Mouse (Mus musculus): ENCODE results near the gene Lrrc56. TPM values are rescaled to one million over a fixed set of nuclear protein-coding genes. Genes with fewer than 3 reads are reported as not detected.

The Lrrc56 gene
- polyA plus RNA-seq, 1 experiment from 2014 or later: 4.4 TPM

- H3K36me3 ChIP-seq (ENCODE audit: control insufficient read depth, insufficient read depth, low read length): no peaks in the 10 kb centered on the region
Observed at GRCm38 (mm10) chr7:141213133-141213532, 19.2 kb downstream of the Lrrc56 start.

GRCm38 (mm10) chr7:141213605-141214235 lies 19.8 kb downstream of the Lrrc56 start, which contains the start of gene Lmntd2:
Lmntd2 (minus strand) TSS chr7:141214080.
- no peaks in the 10 kb centered on the region for H3K36me3 ChIP-seq (ENCODE audit: control insufficient read depth, insufficient read depth, low read length)
- no peaks in the 10 kb centered on the region for H3K9me3 ChIP-seq (ENCODE audit: control insufficient read depth, low read length)
- ATAC-seq (ENCODE audit: low read depth): no peak
- peak within 1 kb of the TSS; percentile 56; the same call in 1 of the 2 replicates for H3K9ac ChIP-seq (replicated peaks; ENCODE audit: low read depth, low read length)
- peak within 1 kb of the TSS; percentile 65 for H3K27ac ChIP-seq (ENCODE audit: low read depth, low read length)
- H3K27me3 ChIP-seq (ENCODE audit: control insufficient read depth, insufficient read depth, low read length): no peaks in the 10 kb centered on the region
- 97% methylated on average over 11 of the region's 11 CpGs for WGBS
- H3K4me1 ChIP-seq (ENCODE audit: control insufficient read depth, insufficient read depth, low read length): peaks cover 14% of the 10 kb centered on the region
- peak within 1 kb of the TSS; percentile 67 for H3K4me3 ChIP-seq (ENCODE audit: low read depth, low read length)
- H3K4me2 ChIP-seq (ENCODE audit: low read depth, low read length): peak within 1 kb of the TSS; percentile 91

More at GRCm38 (mm10) chr7:141213133-141213532, 19.2 kb downstream of the Lrrc56 start:
- 87% methylated on average over 3 of the region's 3 CpGs for WGBS
- Histone ChIP-seq H3K4me1 (ENCODE audit: control insufficient read depth, insufficient read depth, low read length) (peaks cover 14% of the 10 kb centered on the region), H3K9me3 (ENCODE audit: control insufficient read depth, low read length) (no peaks in the 10 kb centered on the region), H3K4me3 (ENCODE audit: low read depth, low read length) (no peak overlapping the region), H3K9ac (replicated peaks; ENCODE audit: low read depth, low read length) (no peak overlapping the region), H3K27me3 (ENCODE audit: control insufficient read depth, insufficient read depth, low read length) (no peaks in the 10 kb centered on the region), H3K27ac (ENCODE audit: low read depth, low read length) (no peak overlapping the region), H3K4me2 (ENCODE audit: low read depth, low read length) (no peak overlapping the region)
- ATAC-seq (ENCODE audit: low read depth): no peak

- Histone ChIP-seq H3K27ac (ENCODE audit: low read depth, low read length) (no peak overlapping the region), H3K27me3 (ENCODE audit: control insufficient read depth, insufficient read depth, low read length) (no peaks in the 10 kb centered on the region), H3K9me3 (ENCODE audit: control insufficient read depth, low read length) (no peaks in the 10 kb centered on the region), H3K4me2 (ENCODE audit: low read depth, low read length) (no peak overlapping the region), H3K4me1 (ENCODE audit: control insufficient read depth, insufficient read depth, low read length) (peaks cover 14% of the 10 kb centered on the region), H3K36me3 (ENCODE audit: control insufficient read depth, insufficient read depth, low read length) (no peaks in the 10 kb centered on the region), H3K4me3 (ENCODE audit: low read depth, low read length) (no peak overlapping the region), H3K9ac (replicated peaks; ENCODE audit: low read depth, low read length) (no peak overlapping the region)
- ATAC-seq (ENCODE audit: low read depth): no peak
- 82% methylated on average over 3 of the region's 3 CpGs for WGBS
Observed at GRCm38 (mm10) chr7:141214310-141214709, 20.4 kb downstream of the Lrrc56 start.

- H3K27ac ChIP-seq (ENCODE audit: low read depth, low read length): peak within 1 kb of the TSS; percentile 65
- peaks cover 14% of the 10 kb centered on the region for H3K4me1 ChIP-seq (ENCODE audit: control insufficient read depth, insufficient read depth, low read length)
- no peaks in the 10 kb centered on the region for H3K27me3 ChIP-seq (ENCODE audit: control insufficient read depth, insufficient read depth, low read length)
- H3K9ac ChIP-seq (replicated peaks; ENCODE audit: low read depth, low read length): peak within 1 kb of the TSS; percentile 56
- no peaks in the 10 kb centered on the region for H3K36me3 ChIP-seq (ENCODE audit: control insufficient read depth, insufficient read depth, low read length)
- H3K4me2 ChIP-seq (ENCODE audit: low read depth, low read length): peak within 1 kb of the TSS; percentile 91
- H3K9me3 ChIP-seq (ENCODE audit: control insufficient read depth, low read length): no peaks in the 10 kb centered on the region
- H3K4me3 ChIP-seq (ENCODE audit: low read depth, low read length): peak within 1 kb of the TSS; percentile 67
- ATAC-seq (ENCODE audit: low read depth): peak; percentile 95
- WGBS: under 1% methylated on average over 38 of the region's 41 CpGs
Observed at GRCm38 (mm10) chr7:141215101-141215879, 21.3 kb downstream of the Lrrc56 start, which contains the start of gene Rassf7. Rassf7 (plus strand) TSS chr7:141215860.

GRCm38 (mm10) chr7:141215880-141216733 lies 22.1 kb downstream of the Lrrc56 start:
- under 1% methylated on average over 41 of the region's 42 CpGs for WGBS

GRCm38 (mm10) chr7:141216894-141217293 lies 22.9 kb downstream of the Lrrc56 start:
- WGBS: 90% methylated on average over 11 of the region's 11 CpGs

More at GRCm38 (mm10) chr7:141215880-141216733, 22.1 kb downstream of the Lrrc56 start:
- H3K4me1 ChIP-seq (ENCODE audit: control insufficient read depth, insufficient read depth, low read length): peaks cover 17% of the 10 kb centered on the region
- H3K9me3 ChIP-seq (ENCODE audit: control insufficient read depth, low read length): no peaks in the 10 kb centered on the region
- H3K4me2 ChIP-seq (ENCODE audit: low read depth, low read length): peak overlapping the region; percentile 91
- peak overlapping the region; percentile 56 for H3K9ac ChIP-seq (replicated peaks; ENCODE audit: low read depth, low read length)
- H3K36me3 ChIP-seq (ENCODE audit: control insufficient read depth, insufficient read depth, low read length): no peaks in the 10 kb centered on the region
- peak overlapping the region; percentile 67 for H3K4me3 ChIP-seq (ENCODE audit: low read depth, low read length)
- no peaks in the 10 kb centered on the region for H3K27me3 ChIP-seq (ENCODE audit: control insufficient read depth, insufficient read depth, low read length)
- peak; percentile 72 for ATAC-seq (ENCODE audit: low read depth)
- no peak overlapping the region for H3K27ac ChIP-seq (ENCODE audit: low read depth, low read length)

GRCm38 (mm10) chr7:141217343-141218013 lies 23.5 kb downstream of the Lrrc56 start:
- no peak overlapping the region for H3K9ac ChIP-seq (replicated peaks; ENCODE audit: low read depth, low read length)
- no peak overlapping the region for H3K4me3 ChIP-seq (ENCODE audit: low read depth, low read length)
- ATAC-seq (ENCODE audit: low read depth): no peak
- WGBS: 92% methylated on average over 17 of the region's 17 CpGs
- H3K27ac ChIP-seq (ENCODE audit: low read depth, low read length): no peak overlapping the region
- no peak overlapping the region for H3K4me2 ChIP-seq (ENCODE audit: low read depth, low read length)
- H3K36me3 ChIP-seq (ENCODE audit: control insufficient read depth, insufficient read depth, low read length): no peaks in the 10 kb centered on the region
- no peaks in the 10 kb centered on the region for H3K9me3 ChIP-seq (ENCODE audit: control insufficient read depth, low read length)
- H3K27me3 ChIP-seq (ENCODE audit: control insufficient read depth, insufficient read depth, low read length): no peaks in the 10 kb centered on the region
- H3K4me1 ChIP-seq (ENCODE audit: control insufficient read depth, insufficient read depth, low read length): peaks cover 27% of the 10 kb centered on the region

More at GRCm38 (mm10) chr7:141216894-141217293, 22.9 kb downstream of the Lrrc56 start:
- H3K36me3 ChIP-seq (ENCODE audit: control insufficient read depth, insufficient read depth, low read length): no peaks in the 10 kb centered on the region
- no peaks in the 10 kb centered on the region for H3K9me3 ChIP-seq (ENCODE audit: control insufficient read depth, low read length)
- H3K4me2 ChIP-seq (ENCODE audit: low read depth, low read length): peak overlapping the region; percentile 91
- H3K27me3 ChIP-seq (ENCODE audit: control insufficient read depth, insufficient read depth, low read length): no peaks in the 10 kb centered on the region
- H3K9ac ChIP-seq (replicated peaks; ENCODE audit: low read depth, low read length): no peak overlapping the region
- peaks cover 21% of the 10 kb centered on the region for H3K4me1 ChIP-seq (ENCODE audit: control insufficient read depth, insufficient read depth, low read length)
- H3K27ac ChIP-seq (ENCODE audit: low read depth, low read length): no peak overlapping the region
- ATAC-seq (ENCODE audit: low read depth): no peak
- H3K4me3 ChIP-seq (ENCODE audit: low read depth, low read length): no peak overlapping the region

- H3K9me3 ChIP-seq (ENCODE audit: control insufficient read depth, low read length): no peaks in the 10 kb centered on the region
- ATAC-seq (ENCODE audit: low read depth): no peak
- WGBS: 88% methylated on average over 3 of the region's 3 CpGs
- no peak overlapping the region for H3K27ac ChIP-seq (ENCODE audit: low read depth, low read length)
- H3K4me3 ChIP-seq (ENCODE audit: low read depth, low read length): no peak overlapping the region
- H3K27me3 ChIP-seq (ENCODE audit: control insufficient read depth, insufficient read depth, low read length): no peaks in the 10 kb centered on the region
- peaks cover 28% of the 10 kb centered on the region for H3K4me1 ChIP-seq (ENCODE audit: control insufficient read depth, insufficient read depth, low read length)
- H3K4me2 ChIP-seq (ENCODE audit: low read depth, low read length): no peak overlapping the region
- no peaks in the 10 kb centered on the region for H3K36me3 ChIP-seq (ENCODE audit: control insufficient read depth, insufficient read depth, low read length)
- no peak overlapping the region for H3K9ac ChIP-seq (replicated peaks; ENCODE audit: low read depth, low read length)
Observed at GRCm38 (mm10) chr7:141218141-141218540, 24.2 kb downstream of the Lrrc56 start.

Data from neural tube, embryonic 14.5 days (tissue).